Mouse (Mus musculus): ENCODE results near the gene Prf1. TPM values are rescaled to one million over a fixed set of nuclear protein-coding genes. Genes with fewer than 3 reads are reported as not detected.

The Prf1 gene
- not detected in 2 replicates for total RNA-seq (2012; rRNA removed)

DNA sequence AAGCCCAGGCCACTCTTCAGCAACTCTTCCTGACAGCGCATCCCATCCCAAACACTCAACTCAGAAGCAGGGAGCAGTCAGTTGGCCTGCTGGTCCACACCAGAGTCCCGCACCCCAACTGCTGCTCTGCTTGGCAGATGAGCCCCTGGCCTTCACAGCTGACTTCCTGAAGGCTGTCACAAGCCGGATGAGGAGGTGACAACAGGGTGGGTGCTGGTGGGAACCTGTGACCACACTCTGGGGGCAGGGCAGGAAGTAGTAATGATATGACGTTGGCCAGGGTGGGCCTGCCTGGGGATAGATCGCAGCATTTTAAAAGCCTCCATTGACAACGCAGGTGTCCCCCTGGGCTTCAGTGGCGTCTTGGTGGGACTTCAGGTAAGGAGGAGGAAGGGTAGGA lies at the start of gene Prf1:
Prf1 (plus strand) TSS at position 357 of the 400 bp plus-strand sequence.
- H3K4me1 ChIP-seq (ENCODE audit: control insufficient read depth in 2 of 2, insufficient read depth in 2 of 2, low read length in 2 of 2, poor library complexity in 1 of 2): no peaks in the 10 kb centered on the region
- no peak for DNase-seq (ENCODE audit: low read depth, low spot score)
- no peak for TF ChIP-seq CHD2 (IDR thresholded peaks at IDR 0.05; ENCODE audit: low read depth, low read length)
- no peak for TF ChIP-seq HCFC1 (IDR thresholded peaks at IDR 0.05; ENCODE audit: borderline replicate concordance, insufficient read depth, low read length)
- no peak for TF ChIP-seq MAFK (IDR thresholded peaks at IDR 0.05; ENCODE audit: insufficient read depth, low read depth, low read length)
- no peak for TF ChIP-seq ZNF384 (IDR thresholded peaks at IDR 0.05; ENCODE audit: low read depth, low read length)
- TF ChIP-seq ZC3H11A (IDR thresholded peaks at IDR 0.05; ENCODE audit: borderline replicate concordance, low read depth, low read length): no peak
- no peaks in the 10 kb centered on the region for H3K9me3 ChIP-seq (ENCODE audit: control insufficient read depth, insufficient read depth, low read depth, low read length)
- H3K36me3 ChIP-seq (ENCODE audit: control insufficient read depth, insufficient read depth, low read length, poor library complexity, severe bottlenecking): no peaks in the 10 kb centered on the region
- H3K9ac ChIP-seq (ENCODE audit: insufficient read depth, low read depth, low read length, poor library complexity, severe bottlenecking): no peak within 1 kb of the TSS
- no peak within 1 kb of the TSS for H3K27ac ChIP-seq (ENCODE audit: insufficient read depth, low read depth, low read length, poor library complexity, severe bottlenecking)
- in situ Hi-C loops (cut with MboI; ENCODE audit: low sequenced_read_pairs in 2 of 2, unreplicated experiment in 2 of 2): no loop called here
- H3K4me3 ChIP-seq (ENCODE audit: insufficient read depth in 1 of 2, low read depth in 1 of 2, low read length in 2 of 2, poor library complexity in 1 of 2, severe bottlenecking in 1 of 2): no peak within 1 kb of the TSS

DNA sequence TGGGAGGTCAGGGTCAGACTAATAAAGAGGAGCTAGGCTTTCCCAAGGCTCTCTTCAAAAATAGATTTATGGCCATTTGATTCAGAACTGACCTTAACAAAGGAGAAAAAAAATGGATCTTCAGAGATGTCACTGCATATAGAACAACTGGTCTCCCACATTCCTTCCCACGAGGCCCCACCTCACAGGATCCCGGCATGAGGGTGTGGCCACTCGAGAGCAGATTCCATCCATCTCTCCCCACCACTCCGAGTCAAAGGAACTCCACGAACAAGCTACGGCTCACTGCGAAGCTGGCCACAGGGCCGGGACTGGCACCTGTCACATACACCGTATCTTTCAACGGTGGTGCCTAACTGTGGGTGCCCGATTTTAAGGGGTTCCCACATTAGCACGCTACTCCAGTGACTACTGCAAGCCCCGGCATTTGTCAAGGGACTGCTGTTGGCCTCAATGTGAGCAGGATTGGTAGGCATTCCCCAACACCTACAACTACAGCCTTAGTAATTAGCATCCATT lies 49.0 kb upstream of the Prf1 start:
- no peak overlapping the region for H3K4me3 ChIP-seq (ENCODE audit: insufficient read depth in 1 of 2, low read depth in 1 of 2, low read length in 2 of 2, poor library complexity in 1 of 2, severe bottlenecking in 1 of 2)
- H3K36me3 ChIP-seq (ENCODE audit: control insufficient read depth, insufficient read depth, low read length, poor library complexity, severe bottlenecking): no peaks in the 10 kb centered on the region
- no peaks in the 10 kb centered on the region for H3K9me3 ChIP-seq (ENCODE audit: control insufficient read depth, insufficient read depth, low read depth, low read length)
- peaks cover 14 to 31% of the 10 kb centered on the region in 2 experiments for H3K4me1 ChIP-seq (ENCODE audit: control insufficient read depth in 2 of 2, insufficient read depth in 2 of 2, low read length in 2 of 2, poor library complexity in 1 of 2)
- in situ Hi-C loops (cut with MboI; ENCODE audit: low sequenced_read_pairs in 2 of 2, unreplicated experiment in 2 of 2): no loop called here
- TF ChIP-seq MAFK (IDR thresholded peaks at IDR 0.05; ENCODE audit: insufficient read depth, low read depth, low read length) (no peak), ZC3H11A (IDR thresholded peaks at IDR 0.05; ENCODE audit: borderline replicate concordance, low read depth, low read length) (no peak), HCFC1 (IDR thresholded peaks at IDR 0.05; ENCODE audit: borderline replicate concordance, insufficient read depth, low read length) (no peak), ZNF384 (IDR thresholded peaks at IDR 0.05; ENCODE audit: low read depth, low read length) (no peak), CHD2 (IDR thresholded peaks at IDR 0.05; ENCODE audit: low read depth, low read length) (no peak)
- no peak overlapping the region for H3K27ac ChIP-seq (ENCODE audit: insufficient read depth, low read depth, low read length, poor library complexity, severe bottlenecking)
- DNase-seq (ENCODE audit: low read depth, low spot score): no peak
- 0 out of 2 replicates have a peak overlapping the region, but pooled peaks have one; percentile 0 for H3K9ac ChIP-seq (ENCODE audit: insufficient read depth, low read depth, low read length, poor library complexity, severe bottlenecking)

DNA sequence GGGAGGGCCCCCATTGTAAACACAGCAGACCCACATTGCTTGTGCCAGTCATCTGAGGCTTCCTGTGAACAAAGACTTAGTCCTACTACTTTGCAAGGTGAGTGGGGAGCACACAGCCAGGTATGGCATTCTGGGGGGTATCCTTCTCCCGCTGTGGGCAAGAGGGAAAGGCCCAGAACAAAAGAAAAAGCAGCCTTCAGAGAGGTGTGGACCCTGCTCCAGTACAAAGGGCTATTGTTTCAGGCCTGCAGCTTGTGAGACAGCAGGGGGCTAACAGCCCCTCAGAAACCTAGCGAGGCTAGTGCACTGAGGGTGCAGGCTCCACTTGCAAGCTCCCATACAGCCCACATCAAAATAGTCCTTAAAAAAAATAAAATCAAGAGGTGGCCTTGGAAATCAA lies 47.7 kb upstream of the Prf1 start:
- Histone ChIP-seq H3K9me3 (ENCODE audit: control insufficient read depth, insufficient read depth, low read depth, low read length) (no peaks in the 10 kb centered on the region), H3K36me3 (ENCODE audit: control insufficient read depth, insufficient read depth, low read length, poor library complexity, severe bottlenecking) (no peaks in the 10 kb centered on the region), H3K27ac (ENCODE audit: insufficient read depth, low read depth, low read length, poor library complexity, severe bottlenecking) (peak overlapping the region; percentile 63), H3K4me3 (ENCODE audit: insufficient read depth in 1 of 2, low read depth in 1 of 2, low read length in 2 of 2, poor library complexity in 1 of 2, severe bottlenecking in 1 of 2) (no peak overlapping the region), H3K9ac (ENCODE audit: insufficient read depth, low read depth, low read length, poor library complexity, severe bottlenecking) (peak overlapping the region; percentile 43; the same call in 1 of the 2 replicates), H3K4me1 (ENCODE audit: control insufficient read depth in 2 of 2, insufficient read depth in 2 of 2, low read length in 2 of 2, poor library complexity in 1 of 2) (peaks cover 12 to 31% of the 10 kb centered on the region in 2 experiments)
- TF ChIP-seq MAFK (IDR thresholded peaks at IDR 0.05; ENCODE audit: insufficient read depth, low read depth, low read length) (no peak), CHD2 (IDR thresholded peaks at IDR 0.05; ENCODE audit: low read depth, low read length) (no peak), ZNF384 (IDR thresholded peaks at IDR 0.05; ENCODE audit: low read depth, low read length) (no peak), ZC3H11A (IDR thresholded peaks at IDR 0.05; ENCODE audit: borderline replicate concordance, low read depth, low read length) (no peak), HCFC1 (IDR thresholded peaks at IDR 0.05; ENCODE audit: borderline replicate concordance, insufficient read depth, low read length) (no peak)
- no peak for DNase-seq (ENCODE audit: low read depth, low spot score)
- in situ Hi-C loops (cut with MboI; ENCODE audit: low sequenced_read_pairs in 2 of 2, unreplicated experiment in 2 of 2): no loop called here

DNA sequence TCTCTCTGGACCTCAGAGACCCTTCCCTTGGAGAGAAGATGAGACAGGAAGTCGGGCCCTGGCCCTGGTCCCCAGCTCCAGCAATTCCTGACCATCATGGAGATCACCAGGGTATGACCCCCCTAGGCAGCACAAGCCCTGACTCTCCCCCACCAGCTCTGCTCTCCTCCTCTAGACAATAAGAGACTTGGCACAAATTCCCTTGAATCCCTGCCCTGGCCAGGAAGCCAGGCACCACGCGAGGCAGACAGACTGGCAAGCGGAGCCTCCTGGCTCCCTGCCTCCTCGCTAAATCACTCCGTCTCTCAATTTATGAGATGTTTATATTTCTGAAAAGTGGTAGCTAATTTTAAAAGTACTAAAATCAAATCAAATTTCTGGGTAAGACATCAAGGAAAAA lies 42.9 kb upstream of the Prf1 start:
- H3K4me3 ChIP-seq (ENCODE audit: insufficient read depth in 1 of 2, low read depth in 1 of 2, low read length in 2 of 2, poor library complexity in 1 of 2, severe bottlenecking in 1 of 2): no peak overlapping the region
- no peak overlapping the region for H3K27ac ChIP-seq (ENCODE audit: insufficient read depth, low read depth, low read length, poor library complexity, severe bottlenecking)
- in situ Hi-C loops (cut with MboI; ENCODE audit: low sequenced_read_pairs in 2 of 2, unreplicated experiment in 2 of 2): no loop called here
- peaks cover 1 to 3% of the 10 kb centered on the region in 2 experiments for H3K4me1 ChIP-seq (ENCODE audit: control insufficient read depth in 2 of 2, insufficient read depth in 2 of 2, low read length in 2 of 2, poor library complexity in 1 of 2)
- no peak for TF ChIP-seq MAFK (IDR thresholded peaks at IDR 0.05; ENCODE audit: insufficient read depth, low read depth, low read length)
- TF ChIP-seq CHD2 (IDR thresholded peaks at IDR 0.05; ENCODE audit: low read depth, low read length): no peak
- no peak for TF ChIP-seq ZNF384 (IDR thresholded peaks at IDR 0.05; ENCODE audit: low read depth, low read length)
- no peak for TF ChIP-seq HCFC1 (IDR thresholded peaks at IDR 0.05; ENCODE audit: borderline replicate concordance, insufficient read depth, low read length)
- no peak for TF ChIP-seq ZC3H11A (IDR thresholded peaks at IDR 0.05; ENCODE audit: borderline replicate concordance, low read depth, low read length)
- no peaks in the 10 kb centered on the region for H3K36me3 ChIP-seq (ENCODE audit: control insufficient read depth, insufficient read depth, low read length, poor library complexity, severe bottlenecking)
- no peak for DNase-seq (ENCODE audit: low read depth, low spot score)
- H3K9ac ChIP-seq (ENCODE audit: insufficient read depth, low read depth, low read length, poor library complexity, severe bottlenecking): no peak overlapping the region
- H3K9me3 ChIP-seq (ENCODE audit: control insufficient read depth, insufficient read depth, low read depth, low read length): no peaks in the 10 kb centered on the region
